Mouse (Mus musculus) layer of hippocampus, postnatal 36 days (tissue): ENCODE results near the gene Tulp2. TPM values are rescaled to one million over a fixed set of nuclear protein-coding genes. Genes with fewer than 3 reads are reported as not detected.
"Not testable (repeated sequence)": the region's sequence is repeated elsewhere in the genome, so short reads cannot be mapped to it uniquely, and the experiment has no call there.

Experiments used
- DNase-seq, 2 experiments: peaks; one replicate each; pipeline ENCODE4 v3.0.0; 2022
- total RNA-seq, 2 experiments: library from RNA; stranded (reverse); gene quantifications; 2 replicates each; pipeline ENCODE4 v1.2.3; 2021

Gene Tulp2
- total RNA-seq, 2 experiments from 2014 or later: not detected

- DNase-seq: no peak
Measured at GRCm38 (mm10) chr7:45522957-45523676, 41.4 kb downstream of the Tulp2 start.

- no peak for DNase-seq
Measured at GRCm38 (mm10) chr7:45523678-45524170, 42.0 kb downstream of the Tulp2 start.

GRCm38 (mm10) chr7:45524841-45525621 is 43.4 kb downstream of the Tulp2 start:
- DNase-seq: no peak

DNA sequence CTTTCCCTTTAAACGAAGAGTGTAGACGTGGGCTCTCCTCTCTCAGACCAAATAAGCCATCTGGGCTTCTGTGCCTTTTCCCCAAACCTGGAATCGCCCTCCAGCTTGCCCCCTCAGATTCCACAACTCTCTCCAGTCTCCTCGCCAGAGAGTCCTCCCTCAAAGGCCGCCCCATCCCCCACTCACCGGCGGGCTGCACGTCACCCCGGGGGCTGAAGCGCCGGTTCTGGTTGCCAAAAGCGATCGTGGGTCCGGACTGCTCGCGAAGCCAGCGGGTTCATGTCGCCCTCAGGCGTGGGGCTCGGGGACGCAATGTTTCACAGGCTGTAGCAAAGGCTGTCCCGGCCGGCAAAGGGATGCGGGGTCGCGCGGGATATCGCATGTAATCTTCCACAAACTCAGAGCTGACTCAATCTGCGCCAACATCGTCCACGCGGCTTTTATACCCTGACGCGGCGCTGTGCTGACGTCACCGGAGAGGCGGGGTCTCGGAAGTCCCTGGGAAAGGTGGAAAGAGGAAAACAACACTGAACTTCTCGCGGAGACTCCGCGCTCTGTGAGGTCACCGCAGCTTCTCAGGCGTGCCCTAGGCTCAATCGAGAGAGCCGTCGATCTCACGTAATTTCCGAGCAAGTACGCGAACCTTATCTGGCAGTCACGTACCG is 44.3 kb downstream of the Tulp2 start, which contains the start of the genes Ppp1r15a and Plekha4:
Gene Ppp1r15a, minus strand, starts transcription at position 460 of the 665 bp plus-strand sequence.
Gene Plekha4, plus strand, starts transcription at position 522 of the 665 bp plus-strand sequence.
- peak; percentile 95 to 97 for DNase-seq

GRCm38 (mm10) chr7:45526474-45527120 is 44.9 kb downstream of the Tulp2 start:
- no peak for DNase-seq

GRCm38 (mm10) chr7:45527169-45527568 is 45.5 kb downstream of the Tulp2 start:
- not testable (repeated sequence) for DNase-seq

DNA sequence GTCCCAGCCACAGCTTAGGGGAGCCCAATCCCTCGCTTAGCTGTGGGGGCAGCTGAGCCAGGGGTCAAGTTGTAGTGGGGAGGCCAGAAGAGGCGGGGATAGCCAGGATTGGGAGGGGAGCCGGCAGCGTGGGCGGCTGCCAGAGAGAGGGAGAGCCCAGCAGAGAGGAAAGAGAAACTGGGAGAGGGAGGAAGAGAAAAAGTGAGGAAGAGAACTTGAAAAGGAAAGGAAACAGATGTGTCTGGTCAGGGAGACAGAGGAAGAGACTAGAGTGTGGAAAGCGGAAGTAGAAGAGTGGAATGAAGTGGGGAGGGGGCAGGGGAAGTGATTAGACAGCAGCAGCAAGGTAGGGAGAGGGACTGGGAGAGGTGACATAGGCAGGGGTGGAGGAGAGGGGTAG is 47.8 kb downstream of the Tulp2 start:
- DNase-seq: no peak

- no peak for DNase-seq
Measured at GRCm38 (mm10) chr7:45530643-45531042, 49.0 kb downstream of the Tulp2 start.

DNA sequence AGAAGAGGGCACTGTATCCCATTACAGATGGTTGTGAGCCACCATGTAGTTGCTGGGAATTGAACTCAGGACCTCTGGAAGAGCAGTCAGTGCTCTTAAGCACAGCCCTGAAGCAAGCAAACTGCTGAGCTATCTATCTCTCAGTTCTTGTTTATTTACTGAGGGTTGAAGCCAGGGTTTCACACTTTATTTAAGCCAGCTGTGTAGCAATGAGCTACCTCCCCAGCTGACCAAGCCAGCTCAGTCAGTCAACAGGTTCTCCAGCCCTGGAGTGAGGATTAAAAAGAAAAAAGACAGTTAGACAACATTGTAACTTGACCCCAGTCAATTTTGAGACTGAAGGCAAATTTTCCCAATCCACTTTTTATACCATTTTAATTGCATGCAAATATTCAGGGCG is 54.0 kb downstream of the Tulp2 start:
- no peak for DNase-seq

- no peak for DNase-seq
Measured at GRCm38 (mm10) chr7:45537602-45538001, 55.9 kb downstream of the Tulp2 start.

GRCm38 (mm10) chr7:45538163-45539041 is 56.7 kb downstream of the Tulp2 start:
- peak; percentile 47 for DNase-seq

DNA sequence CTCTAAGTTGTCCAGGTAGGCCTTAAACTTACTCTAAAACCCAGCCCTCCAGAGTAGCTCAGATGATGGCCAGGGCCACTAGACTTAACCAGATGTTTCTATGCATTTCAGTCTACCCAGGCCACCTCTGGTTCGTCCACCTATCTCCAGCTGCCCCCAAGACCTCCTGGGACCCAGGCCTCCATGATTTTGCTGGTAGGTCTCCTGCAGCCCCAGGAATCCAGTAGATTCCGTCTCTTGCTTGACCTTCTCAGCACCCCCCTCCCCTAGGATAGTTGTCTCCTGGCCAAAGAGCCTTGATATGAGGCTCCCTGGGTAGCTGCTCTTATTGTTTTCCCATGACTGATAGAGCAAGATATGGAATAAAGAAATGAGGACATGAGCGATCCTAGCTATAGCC is 57.4 kb downstream of the Tulp2 start:
- no peak for DNase-seq

GRCm38 (mm10) chr7:45540213-45540612 is 58.5 kb downstream of the Tulp2 start:
- DNase-seq: no peak

GRCm38 (mm10) chr7:45544525-45544924 is 62.8 kb downstream of the Tulp2 start:
- DNase-seq: no peak

DNA sequence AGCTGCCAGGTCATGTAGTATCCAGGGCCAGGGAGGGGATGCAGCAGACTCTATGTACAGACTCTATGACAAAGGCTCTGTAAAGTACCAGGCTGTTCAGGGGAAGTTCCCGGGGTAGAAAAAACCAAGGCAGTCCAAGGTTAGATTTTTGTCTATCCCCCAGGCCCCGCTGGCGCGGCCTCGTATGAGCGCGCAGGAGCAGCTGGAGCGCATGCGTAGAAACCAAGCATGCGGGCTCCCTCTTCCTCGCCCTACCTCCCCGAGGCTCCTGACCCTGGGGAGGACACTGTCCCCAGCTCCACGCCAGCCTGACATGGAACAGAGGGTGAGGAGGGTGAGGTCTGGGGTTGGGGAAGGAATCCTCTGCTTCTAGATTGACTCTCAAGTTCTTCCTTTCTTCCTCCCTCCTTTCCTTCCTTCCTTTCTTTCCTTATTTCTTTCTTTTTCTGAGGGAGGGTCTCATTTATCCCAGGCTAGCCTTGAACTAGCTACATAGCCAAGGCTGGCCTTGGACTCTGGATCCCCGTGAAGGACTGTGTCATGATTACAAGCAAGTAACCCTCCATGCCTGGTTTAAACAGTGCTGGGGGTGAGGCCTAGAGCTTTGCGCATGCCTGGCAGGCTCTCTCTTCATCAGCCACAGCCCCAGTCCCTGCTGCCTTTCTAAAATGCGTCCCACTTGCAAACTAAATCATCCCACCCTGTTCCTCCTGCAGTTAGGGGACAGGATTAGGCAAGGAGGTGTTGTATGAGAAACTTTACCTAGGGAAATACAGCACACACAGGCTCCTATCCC is 68.2 kb downstream of the Tulp2 start:
- no peak for DNase-seq

DNA sequence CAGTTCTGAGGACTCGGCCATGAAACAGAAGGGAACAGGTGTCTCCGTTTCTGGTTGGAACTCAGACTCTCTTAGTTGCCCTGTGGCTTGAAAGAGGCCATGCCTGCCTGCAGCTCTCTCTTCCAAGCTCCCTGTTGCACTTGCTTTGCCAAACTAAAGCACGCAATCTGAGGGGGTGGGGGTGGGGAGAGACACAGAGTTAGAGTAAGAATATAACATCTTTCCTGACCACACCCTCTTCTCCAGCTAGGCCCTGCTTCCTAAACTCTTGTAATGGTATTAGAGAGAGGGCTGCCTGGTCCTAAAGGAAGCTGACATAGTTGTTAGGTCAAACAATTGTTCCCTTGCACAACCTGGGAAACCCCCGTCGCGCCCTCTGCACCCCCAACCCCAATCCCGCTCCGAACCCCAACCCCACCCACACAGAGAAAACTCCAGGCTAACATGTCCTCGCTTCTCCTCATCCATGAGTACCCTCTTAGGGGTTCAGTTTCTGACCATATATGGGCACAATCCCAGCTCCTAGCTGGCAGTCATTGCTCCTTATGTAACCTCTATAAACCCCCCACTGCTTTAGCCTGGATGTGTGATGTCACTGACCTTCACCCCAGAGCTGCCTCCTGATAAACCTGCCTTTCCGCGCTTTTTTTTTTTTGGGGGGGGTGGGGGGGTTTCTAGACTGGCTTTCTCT is 69.3 kb downstream of the Tulp2 start:
- no peak for DNase-seq

- no peak for DNase-seq
Measured at GRCm38 (mm10) chr7:45551512-45551883, 69.8 kb downstream of the Tulp2 start.

DNA sequence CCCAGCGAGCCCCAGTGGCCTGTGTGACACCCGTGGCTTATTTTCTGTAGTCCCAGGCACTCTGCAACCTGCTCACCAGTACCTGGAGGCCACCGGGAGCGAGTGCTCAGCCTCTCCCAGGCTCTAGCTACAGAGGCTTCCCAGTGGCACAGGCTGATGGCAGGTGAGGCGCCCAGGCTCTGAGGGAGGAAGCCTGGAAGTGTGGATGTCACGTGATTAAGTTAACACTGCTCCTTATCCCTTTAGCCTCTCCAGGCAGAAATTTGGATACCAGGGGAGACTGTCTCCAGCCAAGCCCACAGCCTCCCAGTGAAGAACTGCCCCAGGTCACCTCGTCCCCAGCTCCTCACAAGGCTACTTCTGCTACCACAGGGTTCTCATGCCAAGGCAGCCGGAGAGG is 71.8 kb downstream of the Tulp2 start:
- DNase-seq: no peak

GRCm38 (mm10) chr7:45553990-45554389 is 72.3 kb downstream of the Tulp2 start:
- DNase-seq: no peak

DNA sequence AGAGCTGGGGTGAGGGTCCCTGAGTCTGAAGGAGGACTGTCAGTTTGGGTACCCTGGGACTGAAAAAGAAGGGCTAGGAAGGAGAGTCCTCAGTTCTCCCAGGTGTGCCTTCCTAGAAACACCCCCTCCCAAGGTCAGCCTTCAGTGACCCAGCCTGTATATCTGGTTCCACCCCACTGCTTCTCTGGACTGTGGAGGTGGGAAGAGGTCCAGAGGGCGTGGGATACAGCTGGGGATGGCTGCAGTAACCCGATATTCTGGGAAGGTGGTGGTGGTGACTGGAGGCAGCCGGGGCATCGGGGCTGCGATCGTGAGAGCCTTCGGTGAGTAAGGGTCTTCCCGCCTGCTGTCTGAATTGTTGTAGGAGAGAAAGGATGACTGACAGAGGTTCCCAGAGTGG is 73.1 kb downstream of the Tulp2 start, which contains the start of gene Hsd17b14:
Gene Hsd17b14, plus strand, starts transcription at position 150 of the 400 bp plus-strand sequence.
- no peak for DNase-seq
